Mouse (Mus musculus) liver, embryonic 14.5 days (tissue): ENCODE data around the gene Esrrb. TPM values are rescaled to one million over a fixed set of nuclear protein-coding genes. Genes with fewer than 3 reads are reported as not detected.

Experiments
- ATAC-seq: fragments of 200-750 bp; cut with Nextera tagmentation; 2 replicates; pipeline ENCODE4 v1.8.0; 2017; ENCODE audit warnings: moderate number of reproducible peaks, mild to moderate bottlenecking, moderate library complexity; ENCODE audit not compliant: insufficient read depth
- DNase-seq, 3 experiments: peaks; one replicate each; pipeline ENCODE4 v3.0.0-alpha.2; 2012 to 2013; ENCODE audit warnings: low read depth in 3 of 3, low spot score in 3 of 3
- H3K27ac ChIP-seq: fragments of 300-500 bp; sonication (generic); 2 replicates; pipeline ENCODE4 v1.5.1; 2014; ENCODE audit warnings: moderate library complexity, mild to moderate bottlenecking, control low read depth, inconsistent platforms
- H3K27me3 ChIP-seq: fragments of 300-500 bp; sonication (generic); 2 replicates; pipeline ENCODE4 v1.6.1; 2014; ENCODE audit warnings: mild to moderate bottlenecking, low read length, moderate library complexity; ENCODE audit not compliant: control insufficient read depth, insufficient read depth
- H3K36me3 ChIP-seq: fragments of 300-500 bp; sonication (generic); replicated peaks from 2 replicates; pipeline ENCODE4 v1.6.1; 2014; ENCODE audit warnings: low read depth; ENCODE audit not compliant: control insufficient read depth, insufficient read depth
- H3K4me1 ChIP-seq, 2 experiments: fragments of 200-500 bp in 1 of 2; fragments of 300-500 bp in 1 of 2; sonication (generic) in 1 of 2; replicated peaks; 2 replicates each; pipeline ENCODE4 v1.6.1; 2012 to 2014; ENCODE audit warnings: antibody characterized with exemption in 1 of 2, inconsistent platforms in 1 of 2, low read length in 1 of 2; ENCODE audit not compliant: control insufficient read depth in 2 of 2, insufficient read depth in 2 of 2
- H3K4me2 ChIP-seq: fragments of 300-500 bp; sonication (generic); 2 replicates; pipeline ENCODE4 v1.6.1; 2014; ENCODE audit warnings: low read depth, mild to moderate bottlenecking, control low read depth, moderate library complexity
- H3K4me3 ChIP-seq, 2 experiments: fragments of 200-500 bp in 1 of 2; fragments of 300-500 bp in 1 of 2; sonication (generic) in 1 of 2; 2 replicates each; pipeline ENCODE4 v1.5.1; 2012 to 2014; ENCODE audit warnings: low read depth in 2 of 2, low read length in 2 of 2, mild to moderate bottlenecking in 2 of 2, control low read depth in 1 of 2, inconsistent platforms in 1 of 2, moderate library complexity in 1 of 2; ENCODE audit not compliant: insufficient read depth in 1 of 2
- H3K9ac ChIP-seq: fragments of 300-500 bp; sonication (generic); replicated peaks from 2 replicates; pipeline ENCODE4 v1.6.1; 2014; ENCODE audit warnings: mild to moderate bottlenecking, control low read depth, moderate library complexity
- H3K9me3 ChIP-seq: fragments of 300-500 bp; sonication (generic); 2 replicates; pipeline ENCODE4 v1.6.1; 2016; ENCODE audit warnings: low read length, mixed read lengths; ENCODE audit not compliant: control insufficient read depth
- CTCF ChIP-seq: IDR thresholded peaks from 2 replicates; pipeline ENCODE4 v1.5.1; 2016; ENCODE audit warnings: antibody characterized with exemption, low read depth, control low read depth
- EP300 ChIP-seq: IDR thresholded peaks from 2 replicates; pipeline ENCODE4 v1.6.1; 2016; ENCODE audit warnings: antibody characterized with exemption, low read depth
- WGBS: fragments of 180-500 bp; shearing (Covaris S2); extraction: QIAGEN DNeasy Blood & Tissue Kit; methylation state at CpG from one replicate; pipeline ENCODE4 v1.1.7; 2014; ENCODE audit not compliant: insufficient replicate concordance; 5-methylcytosine and 5-hydroxymethylcytosine counted together
- polyA plus RNA-seq, 2 experiments: library from polyadenylated mRNA; depleted of rRNA in 1 of 2; stranded (reverse) in 1 of 2; unstranded in 1 of 2; fragments of >200 nt; fragmentation: Nextera tagmentation in 1 of 2; extraction: Ambion mirVana in 1 of 2; gene quantifications; 2 replicates each; pipeline versions ENCODE4 v1.2.1 to v1.2.3; 2012 to 2014

Esrrb gene
- polyA plus RNA-seq, 2 experiments = 0.03 to 0.09 TPM

DNA sequence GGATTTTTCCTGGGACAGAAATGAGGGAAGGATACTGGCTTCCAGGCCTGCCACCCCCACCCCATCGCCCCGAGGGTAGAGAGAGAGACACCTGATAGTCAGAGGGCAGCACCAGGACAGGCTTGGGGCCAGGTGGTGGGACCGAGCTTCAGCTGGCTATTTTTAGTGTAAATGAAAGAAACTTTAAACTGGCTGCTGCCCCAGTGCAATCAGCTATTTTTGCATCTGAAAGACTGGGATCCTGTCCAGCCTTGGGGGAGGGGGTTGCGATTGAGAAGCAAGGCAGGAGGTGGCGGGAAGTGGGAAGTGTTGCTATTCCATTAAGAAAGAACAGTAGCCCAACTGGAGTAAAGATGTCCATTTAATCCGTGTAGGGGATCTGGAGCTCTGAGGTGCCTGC lies 137.8 kb downstream of the Esrrb start:
- Histone ChIP-seq H3K27ac (no peak overlapping the region), H3K9ac (no peak overlapping the region), H3K27me3 (no peaks in the 10 kb centered on the region), H3K4me1 (no peaks in the 10 kb centered on the region), H3K9me3 (no peaks in the 10 kb centered on the region), H3K4me2 (no peak overlapping the region), H3K36me3 (no peaks in the 10 kb centered on the region), H3K4me3 (no peak overlapping the region)
- ATAC-seq = no peak
- 39% methylated on average over 6 of the region's 6 CpGs for WGBS
- TF ChIP-seq EP300 = no peak
- no peak for TF ChIP-seq CTCF
- no peak for DNase-seq

DNA sequence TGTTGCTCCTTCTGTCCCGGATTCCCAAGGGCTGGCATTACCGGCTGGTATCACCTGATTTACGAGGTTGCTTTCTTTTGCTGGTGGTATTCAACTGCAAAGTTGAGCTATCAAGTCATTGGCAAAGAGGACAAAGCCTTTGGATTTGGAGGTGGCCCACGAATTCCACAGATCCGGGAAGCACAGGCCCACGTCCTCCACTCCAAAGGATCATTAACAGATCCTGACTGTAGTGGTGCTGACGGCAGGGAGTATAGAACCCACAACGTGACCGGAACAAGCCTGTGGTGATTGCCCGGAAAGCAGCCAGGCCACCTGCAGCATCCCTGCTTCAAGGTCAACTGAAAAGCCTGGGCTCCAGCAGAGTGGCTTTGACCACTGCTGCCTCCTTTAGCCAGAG lies 140.8 kb downstream of the Esrrb start:
- Histone ChIP-seq H3K27me3 (no peaks in the 10 kb centered on the region), H3K36me3 (no peaks in the 10 kb centered on the region)
- WGBS = 61% methylated on average over 10 of the region's 10 CpGs

DNA sequence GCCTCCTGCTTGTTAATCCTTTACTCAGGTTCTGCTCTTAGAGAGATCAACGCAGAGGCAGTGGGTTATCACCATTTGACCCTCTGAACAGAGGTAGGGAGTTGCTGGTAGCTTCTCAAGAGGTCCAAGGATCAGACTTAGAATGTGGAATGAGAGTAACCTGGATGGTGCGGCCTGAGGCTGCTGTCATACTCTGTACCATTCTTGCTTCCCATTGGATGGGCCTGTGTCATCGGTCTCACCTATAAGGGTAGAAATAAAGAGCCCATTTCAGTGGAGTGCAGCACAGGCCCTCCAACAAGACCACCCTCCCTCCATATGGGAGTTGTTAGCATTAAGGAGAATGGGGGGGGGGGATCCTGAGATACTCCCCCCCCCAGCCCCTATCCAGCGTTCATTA lies 143.0 kb downstream of the Esrrb start:
- Histone ChIP-seq H3K27ac (no peak overlapping the region), H3K4me1 (no peaks in the 10 kb centered on the region), H3K27me3 (no peaks in the 10 kb centered on the region), H3K9ac (no peak overlapping the region), H3K4me2 (no peak overlapping the region), H3K36me3 (no peaks in the 10 kb centered on the region), H3K4me3 (no peak overlapping the region), H3K9me3 (no peaks in the 10 kb centered on the region)
- TF ChIP-seq CTCF (no peak), EP300 (no peak)
- WGBS = 60% methylated on average over 4 of the region's 4 CpGs
- no peak for ATAC-seq
- DNase-seq = no peak

More for the DNA sequence above, 140.8 kb downstream of the Esrrb start:
- H3K9ac ChIP-seq = no peak overlapping the region
- DNase-seq (no peak), ATAC-seq (no peak)
- TF ChIP-seq CTCF (no peak), EP300 (no peak)
- H3K4me1 ChIP-seq = no peaks in the 10 kb centered on the region
- H3K27ac ChIP-seq = no peak overlapping the region
- no peak overlapping the region for H3K4me2 ChIP-seq
- H3K4me3 ChIP-seq = no peak overlapping the region
- H3K9me3 ChIP-seq = no peaks in the 10 kb centered on the region

DNA sequence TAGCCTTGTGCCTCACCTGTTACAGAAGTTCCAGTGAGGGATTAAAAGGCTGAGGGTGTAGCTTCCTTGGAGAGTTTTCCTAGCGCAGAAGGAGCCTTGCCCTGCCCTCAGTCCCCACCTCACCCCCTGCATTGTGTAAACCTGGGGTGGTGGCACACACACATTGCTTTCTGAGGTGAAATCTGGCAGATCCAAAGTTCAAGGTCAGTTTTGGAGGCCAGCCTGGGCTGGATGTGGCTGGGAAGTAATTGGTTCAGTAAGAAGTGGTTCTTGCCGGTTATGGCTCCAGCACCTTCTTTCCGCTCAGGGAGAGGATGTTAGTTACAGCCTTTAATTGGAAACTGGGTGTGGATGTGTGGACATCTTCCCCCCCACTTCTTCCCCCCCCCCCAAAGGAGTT lies 143.4 kb downstream of the Esrrb start:
- H3K4me3 ChIP-seq = no peak overlapping the region
- H3K9ac ChIP-seq = no peak overlapping the region
- H3K4me1 ChIP-seq = no peaks in the 10 kb centered on the region
- no peaks in the 10 kb centered on the region for H3K27me3 ChIP-seq
- WGBS = 62% methylated on average over 3 of the region's 3 CpGs
- H3K27ac ChIP-seq = no peak overlapping the region
- no peaks in the 10 kb centered on the region for H3K9me3 ChIP-seq
- ATAC-seq (no peak), DNase-seq (no peak)
- H3K4me2 ChIP-seq = no peak overlapping the region
- H3K36me3 ChIP-seq = no peaks in the 10 kb centered on the region
- TF ChIP-seq CTCF (no peak), EP300 (no peak)

DNA sequence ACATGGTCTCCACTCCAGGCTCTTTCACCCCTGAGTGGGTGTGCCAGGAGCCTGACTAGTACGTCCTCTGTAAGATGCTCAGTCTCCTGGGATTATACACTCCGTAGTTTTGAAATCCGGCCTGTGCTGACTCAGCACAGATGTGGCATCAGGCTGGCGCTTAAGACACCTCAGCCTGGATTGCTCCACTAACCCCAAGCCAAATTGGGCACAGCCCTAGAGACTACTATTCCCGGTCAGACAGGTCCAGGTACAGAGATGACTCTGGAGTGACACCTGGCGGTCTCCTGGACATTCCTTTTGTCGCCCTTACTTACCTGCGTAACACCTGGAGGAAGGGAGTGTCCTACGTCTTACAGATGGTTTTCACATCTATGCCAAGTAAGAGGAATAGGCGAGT lies 146.8 kb downstream of the Esrrb start:
- TF ChIP-seq EP300 = no peak
- no peak for TF ChIP-seq CTCF
- Histone ChIP-seq H3K4me1 (no peaks in the 10 kb centered on the region), H3K9ac (no peak overlapping the region), H3K4me3 (no peak overlapping the region), H3K36me3 (no peaks in the 10 kb centered on the region), H3K27ac (no peak overlapping the region), H3K9me3 (no peaks in the 10 kb centered on the region), H3K4me2 (no peak overlapping the region), H3K27me3 (no peaks in the 10 kb centered on the region)
- DNase-seq (no peak), ATAC-seq (no peak)
- 62% methylated on average over 10 of the region's 10 CpGs for WGBS
